Mouse (Mus musculus) cerebellum, adult 2 months (tissue): ENCODE results near the gene Arhgap18.

ENCODE experiments used
- CTCF ChIP-seq: fragments of 200-500 bp; IDR thresholded peaks from 2 replicates; pipeline ENCODE4 v1.5.1; 2011; ENCODE audit warnings: low read depth, mild to moderate bottlenecking, control low read depth, low read length, moderate library complexity, borderline replicate concordance; ENCODE audit not compliant: insufficient read depth
- POLR2A ChIP-seq: fragments of 200-500 bp; IDR thresholded peaks from 2 replicates; pipeline ENCODE4 v1.6.1; 2011; ENCODE audit warnings: low read length, control low read depth, borderline replicate concordance; ENCODE audit not compliant: insufficient read depth

DNA sequence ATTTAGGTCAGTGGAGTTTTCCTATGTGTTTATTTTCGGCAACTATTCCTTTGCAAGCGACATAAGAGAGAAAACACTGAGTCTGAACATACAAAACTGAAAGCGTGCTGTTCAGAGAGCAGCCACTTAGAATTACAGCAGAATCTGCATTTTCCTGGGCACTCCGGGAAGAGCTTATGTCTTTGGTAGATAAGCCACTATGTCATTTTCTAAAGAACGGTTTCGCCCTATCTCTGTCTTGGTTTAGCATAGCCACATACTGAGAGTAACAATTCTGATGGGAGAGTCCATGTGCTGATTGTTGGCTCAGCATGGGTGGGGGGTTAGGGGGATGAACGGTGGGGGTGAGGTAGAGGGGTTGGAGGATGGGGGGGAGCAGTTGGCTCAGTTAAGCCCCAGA, 197.2 kb downstream of the Arhgap18 start:
- TF ChIP-seq POLR2A (no peak), CTCF (no peak)
